Mouse (Mus musculus) limb, embryonic 15.5 days (tissue): ENCODE data around the gene Ddah2. TPM values are rescaled to one million over a fixed set of nuclear protein-coding genes. Genes with fewer than 3 reads are reported as not detected.
A peak's percentile ranks its signal among the peaks of the same experiment; 100 is the strongest.
"Not testable (repeated sequence)": the region's sequence is repeated elsewhere in the genome, so short reads cannot be mapped to it uniquely, and the experiment has no call there.

Source experiments
- ATAC-seq: fragments of 200-750 bp; cut with Nextera tagmentation; 2 replicates; pipeline ENCODE4 v1.8.0; 2017; ENCODE audit warnings: low read depth, moderate TSS enrichment; ENCODE audit not compliant: insufficient number of reproducible peaks, low FRiP score, low TSS enrichment
- H3K27ac ChIP-seq: fragments of 300-500 bp; sonication (generic); 2 replicates; pipeline ENCODE4 v1.5.1; 2015; ENCODE audit warnings: moderate library complexity, mild to moderate bottlenecking, inconsistent platforms
- H3K27me3 ChIP-seq: fragments of 300-500 bp; sonication (generic); 2 replicates; pipeline ENCODE4 v1.6.1; 2015; ENCODE audit warnings: inconsistent platforms
- H3K36me3 ChIP-seq: fragments of 300-500 bp; sonication (generic); 2 replicates; pipeline ENCODE4 v1.6.1; 2015; ENCODE audit warnings: inconsistent platforms
- H3K4me1 ChIP-seq: fragments of 300-500 bp; sonication (generic); 2 replicates; pipeline ENCODE4 v1.6.1; 2015; ENCODE audit warnings: inconsistent platforms
- H3K4me2 ChIP-seq: fragments of 300-500 bp; sonication (generic); 2 replicates; pipeline ENCODE4 v1.6.1; 2015; ENCODE audit warnings: mild to moderate bottlenecking, inconsistent platforms
- H3K4me3 ChIP-seq: fragments of 300-500 bp; sonication (generic); 2 replicates; pipeline ENCODE4 v1.5.1; 2015; ENCODE audit warnings: mild to moderate bottlenecking, inconsistent platforms
- H3K9ac ChIP-seq: fragments of 300-500 bp; sonication (generic); 2 replicates; pipeline ENCODE4 v1.6.1; 2015; ENCODE audit warnings: inconsistent platforms
- H3K9me3 ChIP-seq: fragments of 300-500 bp; sonication (generic); 2 replicates; pipeline ENCODE4 v1.6.1; 2016; ENCODE audit warnings: inconsistent platforms
- WGBS: fragments of 180-500 bp; shearing (Covaris S2); methylation state at CpG from one replicate; pipeline ENCODE4 v1.1.7; 2015; 5-methylcytosine and 5-hydroxymethylcytosine counted together
- polyA plus RNA-seq: library from polyadenylated mRNA; unstranded; fragments of >200 nt; fragmentation: Nextera tagmentation; extraction: Ambion mirVana; gene quantifications from 2 replicates; pipeline ENCODE4 v1.2.1, GENCODE M21; 2015

The Ddah2 gene
- polyA plus RNA-seq, 1 experiment from 2014 or later, result 321 TPM

- no peaks in the 10 kb centered on the region for H3K9me3 ChIP-seq
- no peak for ATAC-seq
- peaks cover 30% of the 10 kb centered on the region for H3K4me1 ChIP-seq
- no peaks in the 10 kb centered on the region for H3K36me3 ChIP-seq
- H3K9ac ChIP-seq, result no peak overlapping the region
- no peak overlapping the region for H3K4me2 ChIP-seq
- no peak overlapping the region for H3K4me3 ChIP-seq
- no peak overlapping the region for H3K27ac ChIP-seq
- WGBS, result 38% methylated on average over 19 of the region's 19 CpGs
- no peaks in the 10 kb centered on the region for H3K27me3 ChIP-seq
Observed at GRCm38 (mm10) chr17:35029691-35030532, 28.9 kb upstream of the Ddah2 start.

GRCm38 (mm10) chr17:35031272-35031671 lies 27.6 kb upstream of the Ddah2 start:
- no peaks in the 10 kb centered on the region for H3K27me3 ChIP-seq
- no peak overlapping the region for H3K9ac ChIP-seq
- no peaks in the 10 kb centered on the region for H3K36me3 ChIP-seq
- no peak overlapping the region for H3K4me3 ChIP-seq
- H3K4me2 ChIP-seq, result no peak overlapping the region
- H3K27ac ChIP-seq, result no peak overlapping the region
- 89% methylated on average over 11 of the region's 11 CpGs for WGBS
- no peak for ATAC-seq
- no peaks in the 10 kb centered on the region for H3K9me3 ChIP-seq
- peaks cover 19% of the 10 kb centered on the region for H3K4me1 ChIP-seq

- H3K27ac ChIP-seq, result no peak overlapping the region
- H3K4me1 ChIP-seq, result peaks cover 14% of the 10 kb centered on the region
- no peaks in the 10 kb centered on the region for H3K27me3 ChIP-seq
- ATAC-seq, result no peak
- H3K4me3 ChIP-seq, result no peak overlapping the region
- H3K4me2 ChIP-seq, result no peak overlapping the region
- no peaks in the 10 kb centered on the region for H3K36me3 ChIP-seq
- 81% methylated on average over 7 of the region's 7 CpGs for WGBS
- H3K9ac ChIP-seq, result no peak overlapping the region
- H3K9me3 ChIP-seq, result no peaks in the 10 kb centered on the region
Observed at GRCm38 (mm10) chr17:35031880-35032279, 27.0 kb upstream of the Ddah2 start.

GRCm38 (mm10) chr17:35032323-35032870 lies 26.4 kb upstream of the Ddah2 start:
- Histone ChIP-seq H3K9me3 (no peaks in the 10 kb centered on the region), H3K36me3 (no peaks in the 10 kb centered on the region), H3K9ac (no peak overlapping the region), H3K27me3 (no peaks in the 10 kb centered on the region), H3K4me2 (no peak overlapping the region), H3K4me3 (no peak overlapping the region), H3K27ac (no peak overlapping the region), H3K4me1 (peaks cover 11% of the 10 kb centered on the region)
- ATAC-seq, result no peak
- WGBS, result 65% methylated on average over 8 of the region's 8 CpGs

- not testable (repeated sequence) for H3K9me3 ChIP-seq, H3K27ac ChIP-seq, H3K36me3 ChIP-seq, H3K27me3 ChIP-seq, ATAC-seq, H3K9ac ChIP-seq, H3K4me3 ChIP-seq, H3K4me2 ChIP-seq, H3K4me1 ChIP-seq
- WGBS, result 68% methylated on average over 1 of the region's 1 CpGs
Observed at GRCm38 (mm10) chr17:35033703-35034102, 25.1 kb upstream of the Ddah2 start.

GRCm38 (mm10) chr17:35034896-35035295 lies 23.9 kb upstream of the Ddah2 start:
- H3K36me3 ChIP-seq, result no peaks in the 10 kb centered on the region
- no peak for ATAC-seq
- H3K4me2 ChIP-seq, result no peak overlapping the region
- H3K27ac ChIP-seq, result no peak overlapping the region
- no peak overlapping the region for H3K9ac ChIP-seq
- H3K9me3 ChIP-seq, result no peaks in the 10 kb centered on the region
- no peak overlapping the region for H3K4me3 ChIP-seq
- H3K27me3 ChIP-seq, result no peaks in the 10 kb centered on the region
- H3K4me1 ChIP-seq, result 0 out of 2 replicates have a peak, but pooled peaks cover 1% of the 10 kb centered on the region
- WGBS, result 64% methylated on average over 6 of the region's 6 CpGs

GRCm38 (mm10) chr17:35039121-35039873 lies 19.5 kb upstream of the Ddah2 start:
- Histone ChIP-seq H3K36me3 (no peaks in the 10 kb centered on the region), H3K4me3 (no peak overlapping the region), H3K9me3 (no peaks in the 10 kb centered on the region), H3K4me1 (no peaks in the 10 kb centered on the region), H3K4me2 (no peak overlapping the region), H3K9ac (no peak overlapping the region), H3K27me3 (no peaks in the 10 kb centered on the region), H3K27ac (no peak overlapping the region)
- no peak for ATAC-seq
- WGBS, result 83% methylated on average over 11 of the region's 11 CpGs

GRCm38 (mm10) chr17:35043794-35044193 lies 15.0 kb upstream of the Ddah2 start:
- H3K9ac ChIP-seq, result no peak overlapping the region
- H3K9me3 ChIP-seq, result no peaks in the 10 kb centered on the region
- H3K27me3 ChIP-seq, result no peaks in the 10 kb centered on the region
- peaks cover 30% of the 10 kb centered on the region for H3K4me1 ChIP-seq
- no peak overlapping the region for H3K4me2 ChIP-seq
- no peak for ATAC-seq
- H3K27ac ChIP-seq, result no peak overlapping the region
- H3K4me3 ChIP-seq, result no peak overlapping the region
- no peaks in the 10 kb centered on the region for H3K36me3 ChIP-seq
- 78% methylated on average over 4 of the region's 4 CpGs for WGBS

- ATAC-seq, result no peak
- Histone ChIP-seq H3K9me3 (no peaks in the 10 kb centered on the region), H3K27me3 (no peaks in the 10 kb centered on the region), H3K4me1 (peaks cover 43% of the 10 kb centered on the region), H3K36me3 (no peaks in the 10 kb centered on the region), H3K4me2 (peak overlapping the region; percentile 97), H3K4me3 (peak overlapping the region; percentile 59), H3K9ac (no peak overlapping the region), H3K27ac (no peak overlapping the region)
- 81% methylated on average over 7 of the region's 7 CpGs for WGBS
Observed at GRCm38 (mm10) chr17:35044904-35045806, 13.7 kb upstream of the Ddah2 start.

GRCm38 (mm10) chr17:35045807-35046680 lies 12.8 kb upstream of the Ddah2 start:
- no peaks in the 10 kb centered on the region for H3K27me3 ChIP-seq
- peaks cover 43% of the 10 kb centered on the region for H3K4me1 ChIP-seq
- H3K4me3 ChIP-seq, result peak overlapping the region; percentile 59
- 4% methylated on average over 40 of the region's 48 CpGs for WGBS
- peak; percentile 81 for ATAC-seq
- peak overlapping the region; percentile 99 for H3K27ac ChIP-seq
- H3K9me3 ChIP-seq, result no peaks in the 10 kb centered on the region
- H3K4me2 ChIP-seq, result peak overlapping the region; percentile 97
- H3K36me3 ChIP-seq, result no peaks in the 10 kb centered on the region
- peak overlapping the region; percentile 84 for H3K9ac ChIP-seq
